Mouse (Mus musculus): ENCODE results near the gene Ccr10. TPM values are rescaled to one million over a fixed set of nuclear protein-coding genes. Genes with fewer than 3 reads are reported as not detected.
A peak's percentile ranks its signal among the peaks of the same experiment; 100 is the strongest.

Gene Ccr10
- polyA plus RNA-seq, 1 experiment from 2014 or later = 0.11 TPM

- Histone ChIP-seq H3K27ac (ENCODE audit: low read depth) (no peak overlapping the region), H3K4me1 (ENCODE audit: insufficient read depth) (peaks cover 20% of the 10 kb centered on the region), H3K9me3 (ENCODE audit: low read depth, low read length) (no peaks in the 10 kb centered on the region), H3K27me3 (ENCODE audit: insufficient read depth, low read length) (peaks cover 51% of the 10 kb centered on the region), H3K4me3 (ENCODE audit: low read depth, low read length) (peak overlapping the region; percentile 28), H3K4me2 (peak overlapping the region; percentile 59), H3K36me3 (ENCODE audit: insufficient read depth) (no peaks in the 10 kb centered on the region), H3K9ac (no peak overlapping the region; the same call in 1 of the 2 replicates)
- 12% methylated on average over 11 of the region's 11 CpGs for WGBS
- TF ChIP-seq CTCF (IDR thresholded peaks at IDR 0.05; ENCODE audit: low read depth) = no peak
- DNase-seq = no peak
- no peak for ATAC-seq (ENCODE audit: insufficient read depth)
These were observed 433 bp upstream of the Ccr10 start for GRCm38 (mm10) chr11:101175636-101176116.

GRCm38 (mm10) chr11:101174389-101174745 lies 876 bp downstream of the Ccr10 start:
- Histone ChIP-seq H3K27ac (ENCODE audit: low read depth) (no peak overlapping the region), H3K27me3 (ENCODE audit: insufficient read depth, low read length) (peaks cover 51% of the 10 kb centered on the region)

GRCm38 (mm10) chr11:101173631-101174388 lies 1.4 kb downstream of the Ccr10 start:
- TF ChIP-seq CTCF (IDR thresholded peaks at IDR 0.05; ENCODE audit: low read depth) = peak; percentile 96
- H3K27ac ChIP-seq (ENCODE audit: low read depth) = peak overlapping the region; percentile 73; the same call in 1 of the 2 replicates
- H3K27me3 ChIP-seq (ENCODE audit: insufficient read depth, low read length) = peaks cover 49% of the 10 kb centered on the region
- H3K9me3 ChIP-seq (ENCODE audit: low read depth, low read length) = no peaks in the 10 kb centered on the region
- peak overlapping the region; percentile 34 for H3K4me3 ChIP-seq (ENCODE audit: low read depth, low read length)
- H3K9ac ChIP-seq = peak overlapping the region; percentile 42
- peak overlapping the region; percentile 71 for H3K4me2 ChIP-seq
- ATAC-seq (ENCODE audit: insufficient read depth) (peak; percentile 60), DNase-seq (peak; percentile 93)
- WGBS = 1% methylated on average over 61 of the region's 61 CpGs
- peaks cover 25% of the 10 kb centered on the region for H3K4me1 ChIP-seq (ENCODE audit: insufficient read depth)
- H3K36me3 ChIP-seq (ENCODE audit: insufficient read depth) = no peaks in the 10 kb centered on the region

More at GRCm38 (mm10) chr11:101174389-101174745, 876 bp downstream of the Ccr10 start:
- peak overlapping the region; percentile 71 for H3K4me2 ChIP-seq
- H3K36me3 ChIP-seq (ENCODE audit: insufficient read depth) = no peaks in the 10 kb centered on the region
- H3K4me3 ChIP-seq (ENCODE audit: low read depth, low read length) = peak overlapping the region; percentile 34
- no peak for DNase-seq
- WGBS = 45% methylated on average over 9 of the region's 9 CpGs
- ATAC-seq (ENCODE audit: insufficient read depth) = no peak
- no peaks in the 10 kb centered on the region for H3K9me3 ChIP-seq (ENCODE audit: low read depth, low read length)
- H3K4me1 ChIP-seq (ENCODE audit: insufficient read depth) = peaks cover 22% of the 10 kb centered on the region
- TF ChIP-seq CTCF (IDR thresholded peaks at IDR 0.05; ENCODE audit: low read depth) = no peak
- H3K9ac ChIP-seq = peak overlapping the region; percentile 39

DNA sequence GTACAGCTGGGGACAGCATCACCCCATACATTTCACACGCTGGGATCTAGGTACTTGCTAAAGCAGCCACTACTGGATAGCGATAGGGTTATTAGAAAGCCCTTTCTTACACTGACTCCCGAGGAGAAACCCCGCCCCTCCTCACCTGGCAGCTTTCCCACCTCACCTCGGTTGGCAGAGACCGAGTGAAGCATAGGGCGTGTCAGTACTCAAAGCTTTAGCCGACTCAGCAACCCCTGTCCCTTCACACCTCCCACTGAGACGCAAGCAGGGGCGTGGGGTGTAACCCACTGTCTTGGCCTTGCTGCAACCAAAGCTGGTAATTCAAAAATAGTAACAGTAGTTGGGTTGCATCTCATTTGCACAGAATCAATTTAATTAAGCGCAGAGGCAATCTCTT lies 2.1 kb downstream of the Ccr10 start:
- DNase-seq = peak; percentile 59

DNA sequence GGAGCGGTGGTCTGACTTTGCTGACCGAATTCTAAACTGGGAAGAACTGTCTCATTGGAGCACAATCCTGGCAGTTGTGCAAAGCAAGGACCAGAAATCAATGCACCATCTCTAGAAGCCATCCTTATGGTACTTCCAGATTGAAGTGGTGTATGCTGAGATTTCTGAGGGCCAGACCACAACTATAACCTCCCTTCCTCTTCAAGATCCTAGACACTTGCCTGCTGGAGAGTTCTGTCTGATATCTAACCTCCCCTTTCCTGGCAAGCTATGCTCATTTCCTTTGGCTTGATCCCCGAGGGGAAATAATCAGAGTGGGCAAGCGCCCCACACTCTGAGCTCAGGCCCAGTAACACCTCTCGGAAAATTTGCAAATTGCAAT lies 2.8 kb downstream of the Ccr10 start:
- peak overlapping the region; percentile 51 for H3K9ac ChIP-seq
- 14% methylated on average over 5 of the region's 5 CpGs for WGBS
- peak overlapping the region; percentile 71 for H3K4me2 ChIP-seq
- H3K27ac ChIP-seq (ENCODE audit: low read depth) = peak overlapping the region; percentile 90
- H3K36me3 ChIP-seq (ENCODE audit: insufficient read depth) = peaks cover 9% of the 10 kb centered on the region
- ATAC-seq (ENCODE audit: insufficient read depth) (no peak), DNase-seq (peak; percentile 26)
- no peak for TF ChIP-seq CTCF (IDR thresholded peaks at IDR 0.05; ENCODE audit: low read depth)
- peaks cover 25% of the 10 kb centered on the region for H3K4me1 ChIP-seq (ENCODE audit: insufficient read depth)
- no peaks in the 10 kb centered on the region for H3K9me3 ChIP-seq (ENCODE audit: low read depth, low read length)
- peak overlapping the region; percentile 48 for H3K4me3 ChIP-seq (ENCODE audit: low read depth, low read length)
- peaks cover 47% of the 10 kb centered on the region for H3K27me3 ChIP-seq (ENCODE audit: insufficient read depth, low read length)

More for the DNA sequence above, 2.1 kb downstream of the Ccr10 start:
- peak overlapping the region; percentile 73; the same call in 1 of the 2 replicates for H3K27ac ChIP-seq (ENCODE audit: low read depth)
- 7% methylated on average over 11 of the region's 11 CpGs for WGBS
- H3K36me3 ChIP-seq (ENCODE audit: insufficient read depth) = peaks cover 2% of the 10 kb centered on the region
- no peak for TF ChIP-seq CTCF (IDR thresholded peaks at IDR 0.05; ENCODE audit: low read depth)
- peak overlapping the region; percentile 71 for H3K4me2 ChIP-seq
- H3K4me1 ChIP-seq (ENCODE audit: insufficient read depth) = peaks cover 25% of the 10 kb centered on the region
- no peaks in the 10 kb centered on the region for H3K9me3 ChIP-seq (ENCODE audit: low read depth, low read length)
- ATAC-seq (ENCODE audit: insufficient read depth) = no peak
- no peak overlapping the region for H3K9ac ChIP-seq
- peaks cover 47% of the 10 kb centered on the region for H3K27me3 ChIP-seq (ENCODE audit: insufficient read depth, low read length)
- peak overlapping the region; percentile 34 for H3K4me3 ChIP-seq (ENCODE audit: low read depth, low read length)

- peaks cover 15% of the 10 kb centered on the region for H3K36me3 ChIP-seq (ENCODE audit: insufficient read depth)
- ATAC-seq (ENCODE audit: insufficient read depth) (peak; percentile 68), DNase-seq (peak; percentile 93)
- peaks cover 47% of the 10 kb centered on the region for H3K27me3 ChIP-seq (ENCODE audit: insufficient read depth, low read length)
- peak overlapping the region; percentile 48 for H3K4me3 ChIP-seq (ENCODE audit: low read depth, low read length)
- H3K4me2 ChIP-seq = peak overlapping the region; percentile 71
- H3K27ac ChIP-seq (ENCODE audit: low read depth) = peak overlapping the region; percentile 90
- peaks cover 21% of the 10 kb centered on the region for H3K4me1 ChIP-seq (ENCODE audit: insufficient read depth)
- under 1% methylated on average over 31 of the region's 31 CpGs for WGBS
- no peaks in the 10 kb centered on the region for H3K9me3 ChIP-seq (ENCODE audit: low read depth, low read length)
- TF ChIP-seq CTCF (IDR thresholded peaks at IDR 0.05; ENCODE audit: low read depth) = no peak
- H3K9ac ChIP-seq = peak overlapping the region; percentile 51
These were observed 3.4 kb downstream of the Ccr10 start for GRCm38 (mm10) chr11:101171721-101172433.

All from lung, embryonic 14.5 days (tissue).